Mouse (Mus musculus) stomach, embryonic 15.5 days (tissue): ENCODE measurements around the gene Baiap3. TPM values are rescaled to one million over a fixed set of nuclear protein-coding genes. Genes with fewer than 3 reads are reported as not detected.
"Not testable (repeated sequence)": the region's sequence is repeated elsewhere in the genome, so short reads cannot be mapped to it uniquely, and the experiment has no call there.

ENCODE experiments used
- ATAC-seq: fragments of 200-750 bp; cut with Nextera tagmentation; 2 replicates; pipeline ENCODE4 v1.8.0; 2017; ENCODE audit warnings: low read depth, moderate number of reproducible peaks, moderate TSS enrichment; ENCODE audit not compliant: insufficient read depth, low FRiP score
- H3K27ac ChIP-seq: fragments of 300-500 bp; sonication (generic); 2 replicates; pipeline ENCODE4 v1.5.1; 2015; ENCODE audit warnings: mild to moderate bottlenecking, inconsistent platforms
- H3K27me3 ChIP-seq: fragments of 300-500 bp; sonication (generic); replicated peaks from 2 replicates; pipeline ENCODE4 v1.6.1; 2015; ENCODE audit warnings: inconsistent platforms
- H3K36me3 ChIP-seq: fragments of 300-500 bp; sonication (generic); 2 replicates; pipeline ENCODE4 v1.6.1; 2015; ENCODE audit warnings: inconsistent platforms
- H3K4me1 ChIP-seq: fragments of 300-500 bp; sonication (generic); 2 replicates; pipeline ENCODE4 v1.6.1; 2015; ENCODE audit warnings: inconsistent platforms
- H3K4me2 ChIP-seq: fragments of 300-500 bp; sonication (generic); 2 replicates; pipeline ENCODE4 v1.6.1; 2015; ENCODE audit warnings: mild to moderate bottlenecking, inconsistent platforms
- H3K4me3 ChIP-seq: fragments of 300-500 bp; sonication (generic); replicated peaks from 2 replicates; pipeline ENCODE4 v1.5.1; 2015; ENCODE audit warnings: inconsistent platforms
- H3K9ac ChIP-seq: fragments of 300-500 bp; sonication (generic); 2 replicates; pipeline ENCODE4 v1.6.1; 2015; ENCODE audit warnings: inconsistent platforms
- H3K9me3 ChIP-seq: fragments of 300-500 bp; sonication (generic); 2 replicates; pipeline ENCODE4 v1.6.1; 2016; ENCODE audit warnings: inconsistent platforms
- WGBS: fragments of 180-500 bp; shearing (Covaris S2); methylation state at CpG from one replicate; pipeline ENCODE4 v1.1.7; 2015; 5-methylcytosine and 5-hydroxymethylcytosine counted together
- polyA plus RNA-seq: library from polyadenylated mRNA; unstranded; fragments of >200 nt; fragmentation: Nextera tagmentation; extraction: Ambion mirVana; gene quantifications from 2 replicates; pipeline ENCODE4 v1.2.1, GENCODE M21; 2015

Gene Baiap3
- polyA plus RNA-seq, 1 experiment from 2014 or later = 3.3 TPM

DNA sequence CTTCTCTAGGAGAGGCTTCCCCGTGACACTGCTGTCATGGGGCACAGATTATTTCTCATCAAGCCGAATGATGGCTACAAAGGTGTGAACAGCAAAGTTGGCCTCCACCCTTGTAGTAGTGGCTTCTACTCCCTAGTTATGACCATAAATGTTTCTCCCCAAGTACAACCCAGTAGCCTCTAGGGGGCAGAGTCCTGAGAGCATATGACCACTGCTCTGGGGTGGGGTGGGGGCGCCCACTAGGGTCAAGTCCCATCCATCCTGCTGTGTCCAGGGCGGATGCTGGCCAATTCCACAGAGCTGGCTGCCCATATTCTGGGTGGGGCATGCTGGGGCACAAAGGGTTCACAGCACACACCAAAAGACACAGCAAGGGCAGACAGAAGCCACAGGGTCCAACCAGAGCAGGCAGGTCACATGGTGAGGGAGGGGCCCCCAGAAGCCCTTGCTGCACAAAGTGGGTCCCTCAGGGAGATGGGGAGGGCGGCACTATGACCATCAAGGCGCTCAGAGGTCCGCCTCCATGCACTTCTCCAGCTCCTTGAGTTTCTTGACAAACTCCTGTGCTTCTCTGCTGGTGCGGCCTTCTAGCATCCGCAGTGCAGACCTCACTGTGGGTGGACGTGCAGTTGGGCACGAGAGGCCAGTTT lies 12.9 kb downstream of the Baiap3 start:
- H3K9me3 ChIP-seq = no peaks in the 10 kb centered on the region
- no peak for ATAC-seq
- no peak overlapping the region for H3K4me3 ChIP-seq
- no peak overlapping the region for H3K4me2 ChIP-seq
- no peak overlapping the region for H3K27ac ChIP-seq
- peaks cover 17% of the 10 kb centered on the region for H3K4me1 ChIP-seq
- no peaks in the 10 kb centered on the region for H3K27me3 ChIP-seq
- no peak overlapping the region for H3K9ac ChIP-seq
- 86% methylated on average over 11 of the region's 11 CpGs for WGBS
- H3K36me3 ChIP-seq = peaks cover 14% of the 10 kb centered on the region

DNA sequence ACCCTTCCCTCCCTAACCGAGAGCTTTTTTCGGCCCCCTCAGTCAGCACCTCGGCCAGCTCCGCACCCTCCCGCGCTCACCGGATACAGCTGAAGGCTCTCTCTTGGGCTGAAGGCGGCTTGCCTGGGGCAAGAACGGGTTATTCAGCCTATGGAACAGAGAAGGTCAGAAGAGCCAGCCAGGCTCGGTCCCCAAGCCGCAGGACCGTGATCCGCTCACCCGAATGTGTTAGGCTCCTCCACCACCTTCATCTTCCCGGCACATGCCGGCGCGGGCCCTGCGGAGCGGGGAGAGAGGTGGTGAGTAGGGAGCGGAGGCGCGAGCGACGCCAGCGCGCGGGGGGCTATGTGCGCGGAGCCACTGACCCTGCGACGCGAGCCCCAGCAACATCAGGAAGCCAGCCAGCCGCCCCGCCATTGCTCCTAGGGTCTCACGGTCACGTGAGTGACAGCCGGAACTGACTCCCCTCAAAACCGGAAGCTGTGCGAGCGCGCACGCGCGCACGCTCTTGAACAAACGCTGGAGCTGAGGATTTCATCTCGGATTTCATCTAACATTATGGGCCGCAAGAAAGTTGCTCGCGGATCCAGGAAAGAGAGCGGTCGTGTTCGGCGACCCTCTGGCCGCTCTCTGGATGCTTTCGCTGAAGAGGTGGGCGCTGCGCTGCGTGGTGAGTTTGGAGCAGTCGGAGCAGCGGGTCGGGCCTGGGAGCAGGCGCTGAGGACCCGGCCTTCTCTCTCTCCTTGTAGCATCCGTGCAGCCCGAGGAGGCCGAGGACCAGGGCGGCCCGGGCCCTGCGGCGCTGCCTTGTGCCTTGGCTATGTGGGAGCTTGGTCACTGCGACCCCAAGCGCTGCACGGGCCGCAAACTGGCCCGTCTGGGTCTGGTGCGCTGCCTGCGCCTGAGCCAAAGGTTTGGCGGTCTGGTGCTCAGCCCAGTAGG lies 16.2 kb downstream of the Baiap3 start, which contains the start of the genes Gnptg and Tsr3:
Gene Gnptg (minus strand): TSS at position 430 of the 942 bp plus-strand sequence.
Gene Tsr3 (plus strand): TSS at position 476 of the 942 bp plus-strand sequence.
- peaks cover 17% of the 10 kb centered on the region for H3K4me1 ChIP-seq
- H3K27ac ChIP-seq = peak within 1 kb of the TSS; percentile 85
- H3K27me3 ChIP-seq = no peaks in the 10 kb centered on the region
- H3K36me3 ChIP-seq = peaks cover 16% of the 10 kb centered on the region
- peak within 1 kb of the TSS; percentile 99 for H3K9ac ChIP-seq
- under 1% methylated on average over 80 of the region's 80 CpGs for WGBS
- H3K4me3 ChIP-seq = peak within 1 kb of the TSS; percentile 95
- ATAC-seq = peak; percentile 81
- H3K9me3 ChIP-seq = no peaks in the 10 kb centered on the region
- peak within 1 kb of the TSS; percentile 91 for H3K4me2 ChIP-seq

DNA sequence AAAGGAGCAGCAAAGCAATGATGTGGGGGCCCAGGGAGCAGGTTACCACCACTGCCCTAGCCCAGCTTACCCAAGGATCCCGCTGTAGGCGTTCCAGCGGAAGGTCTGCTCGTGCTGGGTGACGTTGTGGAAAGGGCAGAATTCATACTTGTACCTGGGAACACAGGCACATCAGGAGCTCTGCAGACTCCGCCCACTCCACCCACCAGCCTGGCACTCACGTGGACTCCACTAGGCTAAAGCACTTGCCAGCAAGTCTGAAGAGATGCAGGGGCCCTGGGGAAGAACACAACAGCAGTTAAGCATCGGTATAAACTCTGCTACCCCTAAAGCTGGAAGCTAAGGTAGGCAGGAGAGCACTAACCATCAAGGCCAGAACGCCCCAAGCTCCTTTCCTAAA lies 20.5 kb downstream of the Baiap3 start:
- Histone ChIP-seq H3K36me3 (peaks cover 12% of the 10 kb centered on the region), H3K4me1 (peaks cover 7% of the 10 kb centered on the region), H3K27ac (no peak overlapping the region), H3K9ac (no peak overlapping the region), H3K9me3 (no peaks in the 10 kb centered on the region), H3K4me3 (no peak overlapping the region), H3K27me3 (no peaks in the 10 kb centered on the region), H3K4me2 (no peak overlapping the region)
- ATAC-seq = no peak
- WGBS = 86% methylated on average over 9 of the region's 9 CpGs

DNA sequence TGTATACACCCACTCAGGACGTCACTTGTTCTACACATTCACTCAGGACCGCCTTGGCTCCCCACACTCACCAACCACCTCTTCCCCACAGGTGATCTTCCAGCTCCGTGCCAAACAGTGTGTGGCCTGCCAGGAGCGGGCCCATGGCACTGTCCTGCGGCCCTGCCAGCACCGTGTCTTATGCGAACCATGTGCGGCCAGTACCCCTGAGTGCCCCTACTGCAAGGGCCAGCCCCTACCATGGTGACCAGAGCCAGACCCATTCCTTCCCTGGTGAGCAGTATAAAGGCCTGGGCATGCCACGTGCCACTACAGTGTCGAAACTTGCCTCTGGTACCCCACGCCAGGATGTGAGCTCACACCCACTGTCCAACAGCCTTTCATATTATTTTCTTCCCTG lies 24.5 kb downstream of the Baiap3 start:
- peaks cover 21% of the 10 kb centered on the region for H3K36me3 ChIP-seq
- H3K27ac ChIP-seq, H3K9me3 ChIP-seq, H3K9ac ChIP-seq, H3K27me3 ChIP-seq, ATAC-seq, H3K4me2 ChIP-seq, H3K4me1 ChIP-seq, H3K4me3 ChIP-seq: not testable (repeated sequence)
- 96% methylated on average over 7 of the region's 11 CpGs for WGBS

DNA sequence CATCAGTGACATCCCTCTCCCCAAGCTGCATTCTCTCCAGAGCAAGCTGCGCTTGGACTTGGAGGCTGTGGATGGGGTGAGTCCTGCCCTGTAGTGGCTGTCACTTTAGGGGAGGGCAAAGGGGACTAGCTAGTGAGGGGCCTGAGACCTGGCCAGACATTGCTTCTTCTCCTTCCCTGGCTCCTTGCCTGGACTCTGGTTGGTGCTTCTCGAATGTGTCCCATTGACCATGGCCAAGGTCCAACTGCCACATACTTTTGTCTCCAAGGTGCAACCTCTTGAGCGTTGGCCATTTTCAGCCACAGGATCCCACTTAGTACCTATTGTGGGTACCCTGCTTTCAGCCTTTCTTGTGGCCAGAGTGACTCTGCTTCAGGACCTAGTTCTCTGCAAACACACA lies 25.5 kb downstream of the Baiap3 start:
- no peak overlapping the region for H3K4me2 ChIP-seq

DNA sequence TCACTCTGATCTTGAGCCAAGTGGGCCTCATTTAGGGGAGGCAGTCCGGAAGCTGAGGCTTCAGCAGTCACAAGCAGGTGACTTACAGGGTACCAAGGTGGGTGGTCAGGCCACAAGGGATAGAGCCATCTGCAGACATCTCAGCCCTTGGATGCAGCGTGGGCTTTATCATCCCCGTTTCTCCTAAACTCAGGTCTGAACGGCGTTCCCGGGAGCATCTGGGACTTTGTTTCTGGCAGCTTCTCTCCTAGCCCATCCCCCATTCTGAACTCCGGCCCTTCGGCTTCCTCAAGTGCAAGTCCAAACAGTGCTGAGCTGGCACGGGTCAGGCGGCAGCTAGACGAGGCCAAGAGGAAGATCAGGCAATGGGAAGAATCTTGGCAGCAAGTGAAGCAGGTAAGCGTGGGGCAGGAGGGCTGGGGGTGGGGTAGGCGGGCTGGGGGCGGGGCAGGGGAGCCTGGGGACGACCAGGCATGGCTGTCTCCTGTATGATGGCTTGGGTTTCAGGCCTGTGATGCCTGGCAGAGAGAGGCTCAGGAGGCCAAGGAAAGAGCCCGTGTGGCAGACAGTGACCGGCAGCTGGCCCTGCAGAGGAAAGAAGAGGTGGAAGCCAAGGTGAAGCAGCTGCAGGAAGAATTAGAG lies 26.0 kb downstream of the Baiap3 start:
- H3K4me3 ChIP-seq, H3K4me1 ChIP-seq, ATAC-seq, H3K4me2 ChIP-seq, H3K27ac ChIP-seq, H3K9me3 ChIP-seq, H3K27me3 ChIP-seq, H3K9ac ChIP-seq: not testable (repeated sequence)
- 73% methylated on average over 17 of the region's 17 CpGs for WGBS
- peaks cover 20% of the 10 kb centered on the region for H3K36me3 ChIP-seq

More for the DNA sequence above, 25.5 kb downstream of the Baiap3 start:
- Histone ChIP-seq H3K36me3 (peaks cover 21% of the 10 kb centered on the region), H3K9ac (no peak overlapping the region), H3K27me3 (no peaks in the 10 kb centered on the region), H3K4me3 (no peak overlapping the region), H3K4me1 (no peaks in the 10 kb centered on the region), H3K9me3 (no peaks in the 10 kb centered on the region), H3K27ac (no peak overlapping the region)
- ATAC-seq = no peak
- WGBS = 93% methylated on average over 3 of the region's 3 CpGs

DNA sequence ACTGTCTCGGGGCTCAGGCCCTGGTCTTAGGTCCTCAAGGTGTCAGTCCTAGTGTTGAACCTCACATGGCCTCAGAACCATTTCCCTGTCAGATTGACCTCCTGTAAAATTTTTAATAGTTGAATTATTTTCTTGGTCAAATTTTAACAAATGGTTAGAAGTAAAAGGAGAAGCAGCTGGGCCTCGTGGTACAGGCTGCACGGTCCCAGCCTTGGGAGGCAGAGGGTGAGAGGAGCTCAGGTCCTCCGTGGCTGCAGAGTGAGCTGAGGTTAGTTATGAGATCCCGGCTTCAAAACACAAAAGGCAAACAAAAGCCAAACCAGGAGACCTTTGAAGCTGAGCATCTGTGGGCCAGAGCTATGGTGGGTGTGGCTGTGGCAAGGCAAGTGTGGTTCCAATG lies 28.2 kb downstream of the Baiap3 start:
- Histone ChIP-seq H3K4me1 (0 out of 2 replicates have a peak, but pooled peaks cover under 1% of the 10 kb centered on the region), H3K27me3 (no peaks in the 10 kb centered on the region), H3K36me3 (peaks cover 13% of the 10 kb centered on the region), H3K9me3 (no peaks in the 10 kb centered on the region), H3K4me3 (no peak overlapping the region), H3K4me2 (no peak overlapping the region), H3K27ac (no peak overlapping the region), H3K9ac (no peak overlapping the region)
- no peak for ATAC-seq
- WGBS = 83% methylated on average over 5 of the region's 5 CpGs

DNA sequence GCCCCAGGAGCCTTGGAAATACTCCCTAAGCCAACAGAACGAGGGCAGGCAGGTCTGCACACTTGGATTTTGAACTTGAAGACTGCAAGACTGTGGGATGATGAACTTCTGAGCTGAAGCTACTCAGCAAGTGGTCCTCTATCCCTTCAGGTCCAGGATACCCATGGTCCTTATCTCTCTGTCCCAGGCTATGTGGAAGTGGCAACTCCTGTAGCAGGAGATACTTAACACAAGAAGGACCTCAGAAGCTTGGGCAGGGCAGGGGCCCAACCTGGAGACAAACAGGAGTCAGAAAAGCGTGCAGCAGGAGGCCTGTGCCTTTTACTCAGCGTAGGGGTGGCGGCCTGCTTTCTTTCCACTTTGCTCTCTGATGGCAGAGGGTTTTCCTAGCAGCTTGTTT lies 30.5 kb downstream of the Baiap3 start:
- no peak for ATAC-seq

DNA sequence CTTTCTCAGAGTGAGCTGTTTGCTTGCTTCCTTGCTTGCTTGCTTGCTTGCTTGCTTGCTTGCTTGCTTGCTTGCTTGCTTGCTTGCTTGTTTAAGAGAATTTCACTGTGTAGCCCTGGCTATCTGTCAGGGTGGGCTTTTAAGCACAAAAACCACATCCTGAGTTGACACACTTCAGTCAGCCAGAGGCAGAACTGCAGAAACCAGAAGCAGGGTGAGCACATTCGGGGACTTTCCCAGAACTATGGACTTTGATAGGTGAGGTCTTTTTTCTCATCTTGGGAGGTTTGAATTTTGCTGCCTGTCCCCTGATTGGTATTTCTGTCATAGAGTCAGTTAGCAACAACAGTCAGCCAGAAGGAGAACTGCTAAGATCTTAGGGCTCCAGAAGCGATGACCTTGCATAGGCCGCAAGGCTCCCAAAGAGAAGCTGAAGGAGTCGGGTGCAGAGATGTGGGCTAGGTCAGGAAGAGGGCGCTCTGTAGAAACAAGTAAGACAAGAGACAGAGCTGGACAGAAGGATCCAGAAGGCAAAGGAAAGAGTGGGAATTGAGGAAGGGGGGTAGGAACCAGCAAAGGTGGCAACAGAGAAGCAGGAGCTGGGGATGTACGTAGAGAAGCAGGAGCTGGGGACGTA lies 31.5 kb downstream of the Baiap3 start:
- Histone ChIP-seq H3K27ac (no peak overlapping the region), H3K9ac (no peak overlapping the region), H3K27me3 (no peaks in the 10 kb centered on the region), H3K9me3 (no peaks in the 10 kb centered on the region), H3K4me1 (peaks cover 14% of the 10 kb centered on the region), H3K36me3 (peaks cover 10% of the 10 kb centered on the region), H3K4me3 (no peak overlapping the region), H3K4me2 (no peak overlapping the region)
- WGBS = 86% methylated on average over 7 of the region's 7 CpGs
- ATAC-seq = no peak

More for the DNA sequence above, 30.5 kb downstream of the Baiap3 start:
- H3K4me1 ChIP-seq = peaks cover 14% of the 10 kb centered on the region
- WGBS = 84% methylated on average over 4 of the region's 4 CpGs
- no peaks in the 10 kb centered on the region for H3K9me3 ChIP-seq
- H3K4me3 ChIP-seq = no peak overlapping the region
- no peak overlapping the region for H3K27ac ChIP-seq
- no peaks in the 10 kb centered on the region for H3K27me3 ChIP-seq
- H3K9ac ChIP-seq = no peak overlapping the region
- H3K4me2 ChIP-seq = no peak overlapping the region
- H3K36me3 ChIP-seq = peaks cover 10% of the 10 kb centered on the region; the same call in 1 of the 2 replicates

DNA sequence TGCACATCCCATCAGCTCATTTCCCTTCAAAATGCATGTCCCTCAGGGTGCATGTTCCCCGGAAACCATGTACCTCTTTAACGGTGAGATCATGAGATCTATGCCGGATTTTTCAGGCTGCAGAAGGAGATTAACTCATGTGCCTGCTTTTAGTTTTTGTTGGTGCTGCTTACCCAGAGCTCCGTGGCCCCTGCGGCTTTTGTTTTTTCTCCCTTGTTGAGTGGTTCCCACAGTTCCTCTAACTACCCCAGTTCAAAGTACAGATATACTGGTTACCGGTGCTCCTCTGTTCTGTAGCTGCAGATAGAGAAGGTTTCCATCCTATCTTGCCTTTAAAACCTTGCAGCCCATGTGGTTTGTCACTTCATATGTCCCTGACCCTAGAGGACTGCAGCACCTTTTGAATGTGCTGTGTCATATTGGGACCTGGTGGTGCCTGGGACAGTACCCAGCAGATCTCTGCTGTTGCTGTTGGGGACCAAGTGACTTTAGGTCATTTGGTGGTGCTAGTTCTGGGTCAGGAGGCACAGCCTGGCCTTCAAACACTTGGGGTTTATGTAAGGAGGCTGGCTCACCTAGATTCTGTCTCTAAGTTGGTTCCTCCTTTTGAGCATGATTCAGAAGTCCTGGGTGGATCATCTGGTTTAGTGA lies 33.1 kb downstream of the Baiap3 start:
- H3K4me2 ChIP-seq = peak overlapping the region; percentile 76
- H3K4me3 ChIP-seq = peak overlapping the region; percentile 33
- no peaks in the 10 kb centered on the region for H3K27me3 ChIP-seq
- no peaks in the 10 kb centered on the region for H3K9me3 ChIP-seq
- H3K27ac ChIP-seq = peak overlapping the region; percentile 48; the same call in 1 of the 2 replicates
- peaks cover 11% of the 10 kb centered on the region for H3K36me3 ChIP-seq
- ATAC-seq = peak; percentile 30; the same call in 1 of the 2 replicates
- peak overlapping the region; percentile 25; the same call in 1 of the 2 replicates for H3K9ac ChIP-seq
- peaks cover 14% of the 10 kb centered on the region for H3K4me1 ChIP-seq
- WGBS = 58% methylated on average over 6 of the region's 6 CpGs

DNA sequence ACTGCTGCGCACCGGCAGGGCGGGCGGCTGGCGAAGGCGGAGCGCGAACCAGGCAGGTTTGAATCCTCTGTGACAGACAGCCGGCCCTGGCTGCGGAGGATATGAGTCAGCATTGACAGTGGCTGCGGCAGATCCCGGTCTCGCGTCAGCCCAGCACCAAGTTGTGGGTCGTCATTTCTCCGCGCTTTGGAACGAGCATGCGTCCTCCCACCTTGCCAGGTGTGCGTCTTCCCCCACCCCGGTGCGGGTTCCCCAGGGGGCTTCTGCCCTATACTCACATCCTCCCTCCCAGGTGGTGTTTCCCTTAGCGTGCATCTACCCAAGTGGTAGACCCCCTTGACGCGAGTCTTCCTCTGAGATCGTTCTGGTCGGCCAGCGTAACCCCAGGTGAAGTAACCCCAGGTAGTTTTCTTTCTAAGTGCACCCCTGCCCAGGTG lies 33.6 kb downstream of the Baiap3 start:
- H3K4me3 ChIP-seq = peak overlapping the region; percentile 33

More for the DNA sequence above, 33.6 kb downstream of the Baiap3 start:
- Histone ChIP-seq H3K36me3 (peaks cover 14% of the 10 kb centered on the region), H3K4me2 (peak overlapping the region; percentile 76), H3K4me1 (peaks cover 14% of the 10 kb centered on the region), H3K27ac (peak overlapping the region; percentile 48; the same call in 1 of the 2 replicates), H3K9ac (peak overlapping the region; percentile 25; the same call in 1 of the 2 replicates)
- H3K27me3 ChIP-seq, H3K9me3 ChIP-seq: not testable (repeated sequence)
- 13% methylated on average over 14 of the region's 28 CpGs for WGBS
- peak; percentile 77 for ATAC-seq
